Mouse (Mus musculus): ENCODE data around the gene Sptssa.
"Not testable (repeated sequence)": the region's sequence is repeated elsewhere in the genome, so short reads cannot be mapped to it uniquely, and the experiment has no call there.

Gene Sptssa

GRCm38 (mm10) chr12:54656396-54657171 lies at the start of gene Sptssa:
Sptssa (minus strand) TSS chr12:54656573.
- peak; percentile 95 for DNase-seq

GRCm38 (mm10) chr12:54699394-54699793 lies 43.0 kb upstream of the Sptssa start:
- DNase-seq = no peak

- no peak for DNase-seq
Observed at GRCm38 (mm10) chr12:54697791-54698250, 41.4 kb upstream of the Sptssa start.

GRCm38 (mm10) chr12:54697003-54697597 lies 40.7 kb upstream of the Sptssa start:
- peak; percentile 41 for DNase-seq

- peak; percentile 95 for DNase-seq
Observed at GRCm38 (mm10) chr12:54696242-54697002, 40.0 kb upstream of the Sptssa start.

- peak; percentile 95 for DNase-seq
Observed at GRCm38 (mm10) chr12:54695511-54696241, 39.3 kb upstream of the Sptssa start, which contains the start of gene Eapp. Eapp (minus strand) TSS chr12:54695897.

- no peak for DNase-seq
Observed at GRCm38 (mm10) chr12:54694847-54695510, 38.6 kb upstream of the Sptssa start.

GRCm38 (mm10) chr12:54689082-54689481 lies 32.7 kb upstream of the Sptssa start:
- DNase-seq = no peak

GRCm38 (mm10) chr12:54683182-54683581 lies 26.8 kb upstream of the Sptssa start:
- no peak for DNase-seq

GRCm38 (mm10) chr12:54676709-54677108 lies 20.3 kb upstream of the Sptssa start:
- DNase-seq = no peak

GRCm38 (mm10) chr12:54675396-54675795 lies 19.0 kb upstream of the Sptssa start:
- no peak for DNase-seq

GRCm38 (mm10) chr12:54671262-54671661 lies 14.9 kb upstream of the Sptssa start:
- DNase-seq = no peak

- no peak for DNase-seq
Observed at GRCm38 (mm10) chr12:54668141-54668540, 11.8 kb upstream of the Sptssa start.

- DNase-seq = no peak
Observed at GRCm38 (mm10) chr12:54665526-54665925, 9.2 kb upstream of the Sptssa start.

- DNase-seq = not testable (repeated sequence)
Observed at GRCm38 (mm10) chr12:54661470-54661869, 5.1 kb upstream of the Sptssa start.

- no peak for DNase-seq
Observed at GRCm38 (mm10) chr12:54659901-54660300, 3.5 kb upstream of the Sptssa start.

GRCm38 (mm10) chr12:54658425-54659092 lies 2.2 kb upstream of the Sptssa start:
- no peak for DNase-seq

GRCm38 (mm10) chr12:54657951-54658350 lies 1.6 kb upstream of the Sptssa start:
- DNase-seq = no peak

GRCm38 (mm10) chr12:54657226-54657625 lies 853 bp upstream of the Sptssa start:
- DNase-seq = no peak

- no peak for DNase-seq
Observed at GRCm38 (mm10) chr12:54656039-54656395, 356 bp downstream of the Sptssa start.

GRCm38 (mm10) chr12:54655292-54656038 lies 908 bp downstream of the Sptssa start:
- DNase-seq = no peak
